Mouse (Mus musculus): ENCODE data around the gene Gm29582.
"Not testable (repeated sequence)": the region's sequence is repeated elsewhere in the genome, so short reads cannot be mapped to it uniquely, and the experiment has no call there.

The Gm29582 gene

GRCm38 (mm10) chrY:30738461-30738860 is at the start of gene Gm29582:
Gene Gm29582 (minus strand): TSS chrY:30738561.
- not testable (repeated sequence) for DNase-seq
